Mouse (Mus musculus) hindbrain, embryonic 11.5 days (tissue): Measurements from ENCODE around the gene Bricd5. TPM values are rescaled to one million over a fixed set of nuclear protein-coding genes. Genes with fewer than 3 reads are reported as not detected.

ENCODE experiments used
- ATAC-seq: fragments of 200-750 bp; cut with Nextera tagmentation; 2 replicates; pipeline ENCODE4 v1.8.0; 2017; ENCODE audit warnings: mild to moderate bottlenecking, moderate TSS enrichment, moderate library complexity; ENCODE audit not compliant: low FRiP score
- DNase-seq: peaks from one replicate; pipeline ENCODE4 v3.0.0-alpha.2; 2015; ENCODE audit warnings: low spot score
- H3K27ac ChIP-seq: fragments of 300-500 bp; sonication (generic); 2 replicates; pipeline ENCODE4 v1.5.1; 2014; ENCODE audit warnings: mild to moderate bottlenecking, low read depth, low read length
- H3K27me3 ChIP-seq: fragments of 300-500 bp; sonication (generic); 2 replicates; pipeline ENCODE4 v1.6.1; 2014; ENCODE audit warnings: mild to moderate bottlenecking, low read length, moderate library complexity, mixed read lengths; ENCODE audit not compliant: control insufficient read depth, insufficient read depth
- H3K36me3 ChIP-seq: fragments of 300-500 bp; sonication (generic); 2 replicates; pipeline ENCODE4 v1.6.1; 2014; ENCODE audit warnings: mild to moderate bottlenecking, low read length, moderate library complexity, mixed read lengths; ENCODE audit not compliant: control insufficient read depth, insufficient read depth
- H3K4me1 ChIP-seq: fragments of 300-500 bp; sonication (generic); replicated peaks from 2 replicates; pipeline ENCODE4 v1.6.1; 2014; ENCODE audit warnings: low read length, mixed read lengths; ENCODE audit not compliant: control insufficient read depth, insufficient read depth
- H3K4me2 ChIP-seq: fragments of 300-500 bp; sonication (generic); replicated peaks from 2 replicates; pipeline ENCODE4 v1.6.1; 2014; ENCODE audit warnings: mild to moderate bottlenecking, low read depth, low read length
- H3K4me3 ChIP-seq: fragments of 300-500 bp; sonication (generic); 2 replicates; pipeline ENCODE4 v1.5.1; 2014; ENCODE audit warnings: low read depth, low read length
- H3K9ac ChIP-seq: fragments of 300-500 bp; sonication (generic); 2 replicates; pipeline ENCODE4 v1.6.1; 2014; ENCODE audit warnings: low read depth, low read length
- H3K9me3 ChIP-seq: fragments of 300-500 bp; sonication (generic); 2 replicates; pipeline ENCODE4 v1.6.1; 2016; ENCODE audit warnings: low read length; ENCODE audit not compliant: control insufficient read depth
- WGBS: fragments of 180-500 bp; shearing (Covaris S2); extraction: QIAGEN DNeasy Blood & Tissue Kit; methylation state at CpG from one replicate; pipeline ENCODE4 v1.1.7; 2014; 5-methylcytosine and 5-hydroxymethylcytosine counted together
- polyA plus RNA-seq: library from polyadenylated mRNA; unstranded; fragments of >200 nt; fragmentation: Nextera tagmentation; extraction: Ambion mirVana; gene quantifications from 2 replicates; pipeline ENCODE4 v1.2.1, GENCODE M21; 2014

Gene Bricd5
- polyA plus RNA-seq, 1 experiment from 2014 or later: 0.86 TPM

DNA sequence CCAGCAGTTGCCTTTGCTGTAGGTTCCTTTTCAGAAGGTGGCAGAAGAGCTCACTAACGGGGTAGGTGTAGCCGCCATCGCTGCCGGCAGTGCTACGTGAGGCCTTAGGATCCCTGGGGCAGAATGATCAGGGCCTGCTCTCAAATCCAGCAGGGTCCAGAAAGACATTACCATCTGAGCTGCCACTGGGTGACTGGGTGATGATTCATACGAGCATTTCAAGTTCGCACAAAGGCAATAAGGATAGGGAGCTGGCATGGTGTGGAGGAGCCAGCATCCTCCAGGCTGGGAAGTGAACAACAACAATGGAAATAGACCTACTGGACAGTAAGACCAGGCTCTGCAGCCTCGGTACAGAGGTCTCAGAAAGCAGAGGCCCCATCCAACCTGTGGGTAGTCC, 33.3 kb upstream of the Bricd5 start:
- Histone ChIP-seq H3K4me1 (no peaks in the 10 kb centered on the region), H3K4me3 (no peak overlapping the region), H3K4me2 (no peak overlapping the region), H3K9me3 (no peaks in the 10 kb centered on the region), H3K9ac (no peak overlapping the region), H3K27ac (no peak overlapping the region), H3K27me3 (no peaks in the 10 kb centered on the region), H3K36me3 (peaks cover 6% of the 10 kb centered on the region; the same call in 1 of the 2 replicates)
- 96% methylated on average over 8 of the region's 8 CpGs for WGBS
- no peak for DNase-seq
- no peak for ATAC-seq

DNA sequence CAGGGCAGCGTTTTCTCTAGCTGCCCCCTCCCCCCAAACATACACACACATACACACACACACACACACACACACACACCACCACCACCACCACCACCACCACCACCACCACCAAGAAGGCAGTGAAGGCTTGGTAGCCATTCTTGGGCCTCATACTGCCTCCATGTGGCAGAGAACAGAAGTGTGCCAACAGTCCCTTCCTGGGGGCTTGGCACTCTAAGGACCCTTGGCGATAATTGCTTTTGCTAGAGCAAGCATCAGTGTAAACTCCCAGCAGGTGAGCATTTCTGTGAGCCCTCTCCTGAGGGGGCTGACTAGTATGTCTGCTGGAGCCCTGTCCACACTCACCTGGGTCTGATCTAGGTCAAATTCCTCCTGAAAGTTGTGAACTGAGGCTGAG, 32.5 kb upstream of the Bricd5 start:
- peaks cover 7% of the 10 kb centered on the region; the same call in 1 of the 2 replicates for H3K36me3 ChIP-seq
- DNase-seq (peak; percentile 19), ATAC-seq (no peak)

DNA sequence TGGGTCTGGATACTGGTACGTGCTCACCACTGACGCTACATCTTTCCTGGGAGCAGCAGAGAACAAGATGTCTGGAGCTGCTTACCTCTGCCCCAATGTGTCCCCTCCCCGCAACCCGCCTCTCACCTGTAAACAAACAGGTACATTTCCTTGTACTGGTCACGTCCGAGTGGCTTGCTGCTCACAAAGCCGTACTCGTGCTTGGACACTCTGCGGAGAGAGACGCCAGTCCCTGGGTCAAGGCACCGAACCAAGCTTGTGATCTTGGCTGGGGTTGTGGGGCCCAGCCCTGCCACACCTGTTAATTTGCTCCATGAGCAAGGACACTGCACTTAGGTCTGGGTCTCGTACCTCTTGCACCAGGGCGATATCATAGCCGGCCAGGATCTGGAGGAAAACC, 31.6 kb upstream of the Bricd5 start:
- H3K27me3 ChIP-seq: no peaks in the 10 kb centered on the region
- peaks cover 16% of the 10 kb centered on the region; the same call in 1 of the 2 replicates for H3K36me3 ChIP-seq
- no peak overlapping the region for H3K4me2 ChIP-seq
- H3K4me1 ChIP-seq: no peaks in the 10 kb centered on the region
- 91% methylated on average over 14 of the region's 14 CpGs for WGBS
- no peak overlapping the region for H3K9ac ChIP-seq
- no peak overlapping the region for H3K27ac ChIP-seq
- DNase-seq (no peak), ATAC-seq (no peak)
- H3K4me3 ChIP-seq: no peak overlapping the region
- no peaks in the 10 kb centered on the region for H3K9me3 ChIP-seq

More for the DNA sequence above, 32.5 kb upstream of the Bricd5 start:
- Histone ChIP-seq H3K4me2 (no peak overlapping the region), H3K9ac (no peak overlapping the region), H3K4me3 (no peak overlapping the region), H3K27ac (no peak overlapping the region), H3K9me3 (no peaks in the 10 kb centered on the region), H3K27me3 (no peaks in the 10 kb centered on the region), H3K4me1 (no peaks in the 10 kb centered on the region)
- 37% methylated on average over 2 of the region's 2 CpGs for WGBS

DNA sequence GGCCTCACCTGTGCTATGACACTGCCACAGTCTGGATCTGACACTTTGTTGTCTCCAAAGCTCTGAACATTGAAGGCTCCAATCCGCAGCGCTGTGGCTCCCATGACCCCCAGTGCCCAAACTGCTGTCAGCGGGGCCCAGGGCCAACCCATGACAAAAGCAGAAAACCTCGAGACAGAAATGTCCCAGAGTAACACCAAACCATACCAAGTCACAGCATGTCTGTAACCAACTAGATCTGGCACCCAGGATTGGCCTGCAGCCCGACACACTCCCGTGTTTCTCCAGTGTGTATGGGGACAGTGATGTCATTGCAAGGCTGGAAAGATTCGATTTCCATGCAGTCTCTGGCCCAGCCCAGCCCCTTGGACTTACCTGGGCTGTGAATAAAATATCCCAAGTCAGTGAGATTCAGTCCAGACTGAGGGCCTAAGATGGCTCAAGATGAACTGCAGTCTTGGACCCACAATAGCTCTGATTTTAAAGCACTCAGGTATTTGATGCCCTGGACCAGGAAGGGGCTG, 31.0 kb upstream of the Bricd5 start, which contains the start of gene Dnase1l2:
Gene Dnase1l2 (minus strand): TSS at position 474 of the 524 bp plus-strand sequence.
- H3K9me3 ChIP-seq: no peaks in the 10 kb centered on the region
- ATAC-seq (no peak), DNase-seq (no peak)
- 91% methylated on average over 7 of the region's 7 CpGs for WGBS
- H3K9ac ChIP-seq: no peak within 1 kb of the TSS
- peaks cover 18% of the 10 kb centered on the region; the same call in 1 of the 2 replicates for H3K36me3 ChIP-seq
- no peak within 1 kb of the TSS for H3K4me2 ChIP-seq
- H3K4me1 ChIP-seq: no peaks in the 10 kb centered on the region
- no peak within 1 kb of the TSS for H3K27ac ChIP-seq
- H3K4me3 ChIP-seq: no peak within 1 kb of the TSS
- H3K27me3 ChIP-seq: no peaks in the 10 kb centered on the region

DNA sequence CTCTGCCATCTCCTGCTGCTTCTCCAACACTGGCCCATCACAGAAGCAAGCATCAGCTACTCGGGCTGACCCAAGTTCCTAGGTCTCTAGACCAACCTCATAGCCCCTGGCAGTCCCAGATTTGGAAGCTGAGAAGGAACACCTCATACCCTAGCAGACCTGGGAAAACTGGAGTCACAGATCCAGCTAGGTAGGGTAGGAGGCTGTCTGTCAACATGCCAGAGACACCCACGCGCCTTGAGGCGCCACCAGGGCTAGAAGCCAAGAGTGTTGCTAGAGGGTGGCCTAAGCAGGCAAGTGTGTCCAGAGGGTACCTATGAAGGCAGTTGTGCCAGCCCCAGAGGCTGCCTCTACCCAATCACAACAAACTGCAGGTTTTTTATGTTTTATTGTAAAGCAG, 30.3 kb upstream of the Bricd5 start:
- WGBS: 91% methylated on average over 4 of the region's 4 CpGs
- H3K4me2 ChIP-seq: no peak overlapping the region
- peaks cover 18% of the 10 kb centered on the region; the same call in 1 of the 2 replicates for H3K36me3 ChIP-seq
- H3K27me3 ChIP-seq: no peaks in the 10 kb centered on the region
- no peaks in the 10 kb centered on the region for H3K9me3 ChIP-seq
- ATAC-seq (no peak), DNase-seq (no peak)
- no peak overlapping the region for H3K9ac ChIP-seq
- H3K4me3 ChIP-seq: no peak overlapping the region
- H3K4me1 ChIP-seq: no peaks in the 10 kb centered on the region
- no peak overlapping the region for H3K27ac ChIP-seq

DNA sequence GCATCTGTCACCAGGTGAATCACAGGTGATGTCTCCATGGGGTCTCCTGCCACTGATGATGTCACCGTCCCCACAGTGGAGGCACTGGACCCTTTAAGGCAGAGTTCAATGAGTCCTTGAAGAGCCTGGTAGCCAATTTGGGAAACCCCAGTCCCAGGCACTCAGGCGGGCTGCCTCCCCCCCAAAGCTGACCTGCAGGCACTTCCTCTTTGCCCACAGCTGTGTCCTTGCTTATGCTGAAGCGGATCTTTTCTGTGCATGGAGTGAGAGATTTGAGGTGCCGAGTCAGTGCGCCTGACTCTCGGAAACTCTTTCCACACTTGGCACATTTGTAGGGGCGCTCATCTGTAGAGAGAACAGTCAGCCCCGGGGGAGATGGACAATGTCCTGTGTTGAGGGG, 27.1 kb upstream of the Bricd5 start:
- no peaks in the 10 kb centered on the region for H3K9me3 ChIP-seq
- 90% methylated on average over 8 of the region's 8 CpGs for WGBS
- H3K27me3 ChIP-seq: no peaks in the 10 kb centered on the region
- no peaks in the 10 kb centered on the region for H3K4me1 ChIP-seq
- no peak overlapping the region for H3K4me2 ChIP-seq
- peaks cover 18% of the 10 kb centered on the region; the same call in 1 of the 2 replicates for H3K36me3 ChIP-seq
- DNase-seq (no peak), ATAC-seq (no peak)
- H3K9ac ChIP-seq: no peak overlapping the region
- H3K4me3 ChIP-seq: no peak overlapping the region
- no peak overlapping the region for H3K27ac ChIP-seq

DNA sequence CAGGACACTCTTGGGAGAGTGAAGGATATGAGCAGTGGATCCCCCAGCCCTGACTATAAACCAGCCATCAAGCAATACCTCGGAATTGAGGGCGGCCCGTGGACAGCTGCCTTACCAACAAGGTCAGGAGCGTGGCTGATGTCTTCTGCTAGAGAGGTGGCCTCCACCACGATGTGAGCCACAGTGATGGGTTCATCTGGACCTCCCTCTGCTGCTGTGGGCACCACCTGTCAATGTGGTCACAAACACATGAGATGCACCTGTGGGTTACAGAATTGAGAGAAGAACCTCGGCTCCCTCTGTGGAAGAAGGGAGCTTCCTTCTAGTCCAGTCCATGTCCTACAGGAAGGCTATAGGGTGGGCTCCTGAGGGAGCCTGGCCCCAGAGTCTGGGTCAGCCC, 24.2 kb upstream of the Bricd5 start:
- ATAC-seq (no peak), DNase-seq (no peak)
- Histone ChIP-seq H3K4me2 (no peak overlapping the region), H3K36me3 (peaks cover 13% of the 10 kb centered on the region; the same call in 1 of the 2 replicates), H3K27me3 (no peaks in the 10 kb centered on the region), H3K9ac (no peak overlapping the region), H3K9me3 (no peaks in the 10 kb centered on the region), H3K4me1 (0 out of 2 replicates have a peak, but pooled peaks cover 2% of the 10 kb centered on the region), H3K27ac (no peak overlapping the region), H3K4me3 (no peak overlapping the region)
- WGBS: 92% methylated on average over 6 of the region's 6 CpGs

DNA sequence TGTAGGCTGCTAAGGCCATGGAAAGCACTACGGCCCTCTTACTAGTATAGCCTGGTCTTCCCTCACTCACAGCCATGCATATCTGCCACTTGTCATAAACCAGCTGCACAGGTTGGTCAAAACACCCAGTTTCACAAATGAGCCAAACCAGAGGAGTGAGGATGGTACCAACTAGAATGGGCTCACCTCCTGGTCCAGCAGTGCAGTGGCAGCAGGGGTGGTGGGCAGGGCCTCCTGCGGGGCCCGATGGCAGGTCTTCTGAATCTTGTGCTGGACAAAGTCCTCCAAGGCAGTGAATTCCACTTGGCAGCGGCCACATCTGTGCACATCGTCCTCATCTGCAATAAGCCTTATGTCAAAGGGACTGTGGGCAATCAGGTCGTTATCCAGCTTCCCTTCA, 22.5 kb upstream of the Bricd5 start:
- H3K27me3 ChIP-seq: no peaks in the 10 kb centered on the region
- H3K9me3 ChIP-seq: no peaks in the 10 kb centered on the region
- 0 out of 2 replicates have a peak, but pooled peaks cover 11% of the 10 kb centered on the region for H3K36me3 ChIP-seq
- 0 out of 2 replicates have a peak, but pooled peaks cover 2% of the 10 kb centered on the region for H3K4me1 ChIP-seq
- no peak overlapping the region for H3K4me3 ChIP-seq
- H3K9ac ChIP-seq: no peak overlapping the region
- WGBS: 97% methylated on average over 6 of the region's 6 CpGs
- no peak for DNase-seq
- ATAC-seq: no peak
- no peak overlapping the region for H3K4me2 ChIP-seq
- no peak overlapping the region for H3K27ac ChIP-seq

DNA sequence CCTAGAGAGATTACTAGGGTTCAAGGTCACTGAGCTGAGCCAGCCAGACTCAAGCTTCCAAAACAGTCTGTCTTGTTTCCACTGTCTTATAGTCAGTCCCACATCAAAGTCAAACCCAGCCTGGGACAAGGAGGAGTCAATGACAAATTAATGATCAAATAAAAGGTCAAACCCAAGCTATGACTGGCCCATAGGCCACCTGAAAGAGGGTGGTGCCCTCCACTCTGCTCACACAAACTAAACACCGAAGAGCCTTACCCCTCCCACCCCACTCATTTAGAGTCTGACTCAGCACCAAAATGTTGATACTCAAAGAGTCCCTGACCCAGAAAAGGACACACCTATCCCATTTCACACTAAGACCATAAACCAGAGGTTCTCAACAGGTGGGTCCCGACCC, 20.3 kb upstream of the Bricd5 start:
- no peaks in the 10 kb centered on the region for H3K9me3 ChIP-seq
- no peak overlapping the region for H3K9ac ChIP-seq
- 94% methylated on average over 2 of the region's 2 CpGs for WGBS
- no peaks in the 10 kb centered on the region for H3K36me3 ChIP-seq
- no peaks in the 10 kb centered on the region for H3K27me3 ChIP-seq
- no peak overlapping the region for H3K27ac ChIP-seq
- DNase-seq (no peak), ATAC-seq (no peak)
- 0 out of 2 replicates have a peak, but pooled peaks cover 2% of the 10 kb centered on the region for H3K4me1 ChIP-seq
- H3K4me2 ChIP-seq: no peak overlapping the region
- no peak overlapping the region for H3K4me3 ChIP-seq
